Mouse (Mus musculus): ENCODE data around the gene Spryd3. TPM values are rescaled to one million over a fixed set of nuclear protein-coding genes. Genes with fewer than 3 reads are reported as not detected.
A peak's percentile ranks its signal among the peaks of the same experiment; 100 is the strongest.
"Not testable (repeated sequence)": the region's sequence is repeated elsewhere in the genome, so short reads cannot be mapped to it uniquely, and the experiment has no call there.

Gene Spryd3
- polyA plus RNA-seq, 1 experiment from 2014 or later, result 10.0 TPM

GRCm38 (mm10) chr15:102091688-102092087 is 44.3 kb downstream of the Spryd3 start:
- no peak for DNase-seq
- Histone ChIP-seq H3K4me3 (ENCODE audit: low read depth, low read length) (no peak overlapping the region), H3K27me3 (ENCODE audit: insufficient read depth, low read length) (no peaks in the 10 kb centered on the region), H3K27ac (ENCODE audit: low read depth) (peak overlapping the region; percentile 44; the same call in 1 of the 2 replicates), H3K9ac (replicated peaks) (no peak overlapping the region), H3K4me1 (ENCODE audit: insufficient read depth) (peaks cover 2% of the 10 kb centered on the region; the same call in 1 of the 2 replicates), H3K36me3 (replicated peaks; ENCODE audit: insufficient read depth, low read length) (peaks cover 89% of the 10 kb centered on the region), H3K4me2 (ENCODE audit: low read depth, low read length) (no peak overlapping the region; the same call in 1 of the 2 replicates), H3K9me3 (ENCODE audit: low read length) (no peaks in the 10 kb centered on the region)
- ATAC-seq, result no peak
- WGBS (ENCODE audit: insufficient replicate concordance), result 79% methylated on average over 1 of the region's 1 CpGs
- TF ChIP-seq EP300 (IDR thresholded peaks at IDR 0.05; ENCODE audit: low read depth), result no peak
- TF ChIP-seq CTCF (IDR thresholded peaks at IDR 0.05; ENCODE audit: low read depth), result no peak

- 0 out of 2 replicates have a peak overlapping the region, but pooled peaks have one; percentile 44 for H3K27ac ChIP-seq (ENCODE audit: low read depth)
- H3K4me1 ChIP-seq (ENCODE audit: insufficient read depth), result peaks cover 2% of the 10 kb centered on the region; the same call in 1 of the 2 replicates
- WGBS (ENCODE audit: insufficient replicate concordance), result 53% methylated on average over 12 of the region's 12 CpGs
- no peaks in the 10 kb centered on the region for H3K9me3 ChIP-seq (ENCODE audit: low read length)
- TF ChIP-seq CTCF (IDR thresholded peaks at IDR 0.05; ENCODE audit: low read depth) (no peak), EP300 (IDR thresholded peaks at IDR 0.05; ENCODE audit: low read depth) (no peak)
- H3K36me3 ChIP-seq (replicated peaks; ENCODE audit: insufficient read depth, low read length), result peaks cover 93% of the 10 kb centered on the region
- H3K4me2 ChIP-seq (ENCODE audit: low read depth, low read length), result no peak overlapping the region; the same call in 1 of the 2 replicates
- H3K27me3 ChIP-seq (ENCODE audit: insufficient read depth, low read length), result no peaks in the 10 kb centered on the region
- ATAC-seq (peak; percentile 40; the same call in 1 of the 2 replicates), DNase-seq (no peak)
- no peak overlapping the region for H3K4me3 ChIP-seq (ENCODE audit: low read depth, low read length)
- no peak overlapping the region for H3K9ac ChIP-seq (replicated peaks)
Observed at GRCm38 (mm10) chr15:102091063-102091679, 44.9 kb downstream of the Spryd3 start.

- ATAC-seq, result 0 out of 2 replicates have a peak, but pooled peaks have one; percentile 28
- TF ChIP-seq EP300 (IDR thresholded peaks at IDR 0.05; ENCODE audit: low read depth) (no peak), CTCF (IDR thresholded peaks at IDR 0.05; ENCODE audit: low read depth) (no peak)
- Histone ChIP-seq H3K27me3 (ENCODE audit: insufficient read depth, low read length) (no peaks in the 10 kb centered on the region), H3K4me1 (ENCODE audit: insufficient read depth) (peaks cover 2% of the 10 kb centered on the region; the same call in 1 of the 2 replicates), H3K27ac (ENCODE audit: low read depth) (no peak overlapping the region), H3K4me3 (ENCODE audit: low read depth, low read length) (no peak overlapping the region), H3K9me3 (ENCODE audit: low read length) (no peaks in the 10 kb centered on the region), H3K4me2 (ENCODE audit: low read depth, low read length) (no peak overlapping the region), H3K9ac (replicated peaks) (no peak overlapping the region), H3K36me3 (replicated peaks; ENCODE audit: insufficient read depth, low read length) (peaks cover 94% of the 10 kb centered on the region)
- 76% methylated on average over 12 of the region's 12 CpGs for WGBS (ENCODE audit: insufficient replicate concordance)
- DNase-seq, result no peak
Observed at GRCm38 (mm10) chr15:102089914-102090585, 46.0 kb downstream of the Spryd3 start.

- Histone ChIP-seq H3K4me2 (ENCODE audit: low read depth, low read length) (no peak overlapping the region), H3K4me1 (ENCODE audit: insufficient read depth) (peaks cover 13% of the 10 kb centered on the region), H3K9me3 (ENCODE audit: low read length) (no peaks in the 10 kb centered on the region), H3K4me3 (ENCODE audit: low read depth, low read length) (no peak overlapping the region), H3K27ac (ENCODE audit: low read depth) (no peak overlapping the region), H3K9ac (replicated peaks) (no peak overlapping the region), H3K27me3 (ENCODE audit: insufficient read depth, low read length) (no peaks in the 10 kb centered on the region), H3K36me3 (replicated peaks; ENCODE audit: insufficient read depth, low read length) (peaks cover 58% of the 10 kb centered on the region)
- DNase-seq, result no peak
- WGBS (ENCODE audit: insufficient replicate concordance), result 68% methylated on average over 4 of the region's 4 CpGs
- no peak for ATAC-seq
- TF ChIP-seq CTCF (IDR thresholded peaks at IDR 0.05; ENCODE audit: low read depth), result no peak
- no peak for TF ChIP-seq EP300 (IDR thresholded peaks at IDR 0.05; ENCODE audit: low read depth)
Observed at GRCm38 (mm10) chr15:102083028-102083427, 53.0 kb downstream of the Spryd3 start.

- Histone ChIP-seq H3K27me3 (ENCODE audit: insufficient read depth, low read length) (no peaks in the 10 kb centered on the region), H3K4me2 (ENCODE audit: low read depth, low read length) (no peak overlapping the region), H3K9ac (replicated peaks) (no peak overlapping the region), H3K4me3 (ENCODE audit: low read depth, low read length) (no peak overlapping the region), H3K9me3 (ENCODE audit: low read length) (no peaks in the 10 kb centered on the region), H3K4me1 (ENCODE audit: insufficient read depth) (peaks cover 13% of the 10 kb centered on the region), H3K27ac (ENCODE audit: low read depth) (no peak overlapping the region), H3K36me3 (replicated peaks; ENCODE audit: insufficient read depth, low read length) (peaks cover 50% of the 10 kb centered on the region)
- WGBS (ENCODE audit: insufficient replicate concordance), result 74% methylated on average over 4 of the region's 4 CpGs
- ATAC-seq (no peak), DNase-seq (no peak)
- TF ChIP-seq CTCF (IDR thresholded peaks at IDR 0.05; ENCODE audit: low read depth) (no peak), EP300 (IDR thresholded peaks at IDR 0.05; ENCODE audit: low read depth) (no peak)
Observed at GRCm38 (mm10) chr15:102082148-102082547, 53.9 kb downstream of the Spryd3 start.

GRCm38 (mm10) chr15:102080429-102080828 is 55.6 kb downstream of the Spryd3 start:
- Histone ChIP-seq H3K9me3 (ENCODE audit: low read length) (no peaks in the 10 kb centered on the region), H3K4me3 (ENCODE audit: low read depth, low read length) (no peak overlapping the region), H3K27ac (ENCODE audit: low read depth) (no peak overlapping the region), H3K9ac (replicated peaks) (no peak overlapping the region), H3K4me1 (ENCODE audit: insufficient read depth) (peaks cover 21% of the 10 kb centered on the region), H3K27me3 (ENCODE audit: insufficient read depth, low read length) (no peaks in the 10 kb centered on the region), H3K36me3 (replicated peaks; ENCODE audit: insufficient read depth, low read length) (peaks cover 37% of the 10 kb centered on the region), H3K4me2 (ENCODE audit: low read depth, low read length) (no peak overlapping the region)
- TF ChIP-seq EP300 (IDR thresholded peaks at IDR 0.05; ENCODE audit: low read depth), result no peak
- peak; percentile 19; the same call in 1 of the 2 replicates for TF ChIP-seq CTCF (IDR thresholded peaks at IDR 0.05; ENCODE audit: low read depth)
- ATAC-seq (no peak), DNase-seq (no peak)
- WGBS (ENCODE audit: insufficient replicate concordance), result 56% methylated on average over 2 of the region's 2 CpGs

- H3K9ac ChIP-seq (replicated peaks); H3K4me2 ChIP-seq (ENCODE audit: low read depth, low read length); H3K9me3 ChIP-seq (ENCODE audit: low read length); H3K27ac ChIP-seq (ENCODE audit: low read depth); H3K4me3 ChIP-seq (ENCODE audit: low read depth, low read length); ATAC-seq; DNase-seq; H3K27me3 ChIP-seq (ENCODE audit: insufficient read depth, low read length): not testable (repeated sequence)
- peaks cover 23% of the 10 kb centered on the region for H3K4me1 ChIP-seq (ENCODE audit: insufficient read depth)
- WGBS (ENCODE audit: insufficient replicate concordance), result 70% methylated on average over 8 of the region's 8 CpGs
- peaks cover 33% of the 10 kb centered on the region for H3K36me3 ChIP-seq (replicated peaks; ENCODE audit: insufficient read depth, low read length)
Observed at GRCm38 (mm10) chr15:102079924-102080323, 56.1 kb downstream of the Spryd3 start.

All from liver, postnatal 0 days (tissue).